Mouse (Mus musculus): Measurements from ENCODE around the gene Srd5a1. TPM values are rescaled to one million over a fixed set of nuclear protein-coding genes. Genes with fewer than 3 reads are reported as not detected.
"Not testable (repeated sequence)": the region's sequence is repeated elsewhere in the genome, so short reads cannot be mapped to it uniquely, and the experiment has no call there.

The Srd5a1 gene
- total RNA-seq, 4 experiments from 2014 or later = 8.2 to 24.0 (median 13.0) TPM

- no peak for DNase-seq
Measured at GRCm38 (mm10) chr13:69624510-69624909, 13.3 kb upstream of the Srd5a1 start.

GRCm38 (mm10) chr13:69623843-69624242, 12.6 kb upstream of the Srd5a1 start:
- no peak for DNase-seq

GRCm38 (mm10) chr13:69616716-69617115, 5.5 kb upstream of the Srd5a1 start:
- no peak for DNase-seq

GRCm38 (mm10) chr13:69612175-69612544, 918 bp upstream of the Srd5a1 start:
- no peak for DNase-seq

GRCm38 (mm10) chr13:69610751-69611397, 368 bp downstream of the Srd5a1 start:
- DNase-seq = no peak

- DNase-seq = no peak
Measured at GRCm38 (mm10) chr13:69608734-69609133, 2.5 kb downstream of the Srd5a1 start.

- no peak for DNase-seq
Measured at GRCm38 (mm10) chr13:69604670-69605069, 6.6 kb downstream of the Srd5a1 start.

GRCm38 (mm10) chr13:69601321-69601720, 9.9 kb downstream of the Srd5a1 start:
- DNase-seq = no peak

GRCm38 (mm10) chr13:69600863-69601262, 10.4 kb downstream of the Srd5a1 start:
- not testable (repeated sequence) for DNase-seq

GRCm38 (mm10) chr13:69598867-69599266, 12.4 kb downstream of the Srd5a1 start:
- no peak for DNase-seq

GRCm38 (mm10) chr13:69596515-69596914, 14.7 kb downstream of the Srd5a1 start:
- DNase-seq = no peak

- no peak for DNase-seq
Measured at GRCm38 (mm10) chr13:69595911-69596310, 15.3 kb downstream of the Srd5a1 start.

GRCm38 (mm10) chr13:69594577-69595256, 16.5 kb downstream of the Srd5a1 start:
- no peak for DNase-seq

- no peak for DNase-seq
Measured at GRCm38 (mm10) chr13:69593453-69593852, 17.8 kb downstream of the Srd5a1 start.

GRCm38 (mm10) chr13:69592226-69592625, 19.0 kb downstream of the Srd5a1 start:
- DNase-seq = no peak

- DNase-seq = no peak
Measured at GRCm38 (mm10) chr13:69591338-69591737, 19.9 kb downstream of the Srd5a1 start.

- no peak for DNase-seq
Measured at GRCm38 (mm10) chr13:69588263-69588662, 23.0 kb downstream of the Srd5a1 start.

- DNase-seq = no peak
Measured at GRCm38 (mm10) chr13:69587849-69588248, 23.4 kb downstream of the Srd5a1 start.

GRCm38 (mm10) chr13:69586337-69586736, 24.9 kb downstream of the Srd5a1 start:
- no peak for DNase-seq

GRCm38 (mm10) chr13:69585828-69586227, 25.4 kb downstream of the Srd5a1 start:
- no peak for DNase-seq

- DNase-seq = no peak
Measured at GRCm38 (mm10) chr13:69583591-69583990, 27.7 kb downstream of the Srd5a1 start.

- DNase-seq = no peak
Measured at GRCm38 (mm10) chr13:69582411-69582810, 28.8 kb downstream of the Srd5a1 start.

- DNase-seq = no peak
Measured at GRCm38 (mm10) chr13:69577181-69577834, 33.9 kb downstream of the Srd5a1 start.

- DNase-seq = no peak
Measured at GRCm38 (mm10) chr13:69576676-69577075, 34.6 kb downstream of the Srd5a1 start.

Data from adrenal gland, adult 8-10 months (tissue).